Mouse (Mus musculus): ENCODE data around the gene Eri3. TPM values are rescaled to one million over a fixed set of nuclear protein-coding genes. Genes with fewer than 3 reads are reported as not detected.

The Eri3 gene
- polyA plus RNA-seq, 1 experiment: 97.2 TPM

GRCm38 (mm10) chr4:117686354-117686753, 136.2 kb downstream of the Eri3 start:
- H3K27me3 ChIP-seq (ENCODE audit: control insufficient read depth, insufficient read depth, insufficient read length): peaks cover 23% of the 10 kb centered on the region
- TF ChIP-seq USF1 (IDR thresholded peaks at IDR 0.05; ENCODE audit: low read depth) (no peak), CEBPB (IDR thresholded peaks at IDR 0.05; ENCODE audit: insufficient read depth, poor library complexity, severe bottlenecking) (no peak), POLR2A (IDR thresholded peaks at IDR 0.05; ENCODE audit: insufficient read length, low read depth) (no peak), POLR2AphosphoS2 (IDR thresholded peaks at IDR 0.05; ENCODE audit: insufficient read length, low read depth) (no peak), TCF3 (IDR thresholded peaks at IDR 0.05; ENCODE audit: insufficient read length, low read depth) (no peak), REST (IDR thresholded peaks at IDR 0.05; ENCODE audit: insufficient read depth, insufficient read length) (no peak)
- H3K4me3 ChIP-seq: no peak overlapping the region
- no peaks in the 10 kb centered on the region for H3K36me3 ChIP-seq (ENCODE audit: control insufficient read depth, insufficient read depth)
- H3K4me2 ChIP-seq (ENCODE audit: low read depth): no peak overlapping the region
- no peak overlapping the region for H3ac ChIP-seq (ENCODE audit: control insufficient read depth, insufficient read length)
- H3K79me2 ChIP-seq (ENCODE audit: control insufficient read depth, insufficient read depth): no peaks in the 10 kb centered on the region

- Histone ChIP-seq H3K36me3 (ENCODE audit: control insufficient read depth, insufficient read depth) (no peaks in the 10 kb centered on the region), H3K79me2 (ENCODE audit: control insufficient read depth, insufficient read depth) (no peaks in the 10 kb centered on the region), H3ac (ENCODE audit: control insufficient read depth, insufficient read length) (no peak overlapping the region), H3K4me2 (ENCODE audit: low read depth) (no peak overlapping the region), H3K27me3 (ENCODE audit: control insufficient read depth, insufficient read depth, insufficient read length) (peaks cover 28% of the 10 kb centered on the region), H3K4me3 (no peak overlapping the region)
- TF ChIP-seq MAX (IDR thresholded peaks at IDR 0.05; ENCODE audit: low read depth): no peak
- no peak for TF ChIP-seq CEBPB (IDR thresholded peaks at IDR 0.05; ENCODE audit: insufficient read depth, poor library complexity, severe bottlenecking)
- no peak for TF ChIP-seq E2F4 (IDR thresholded peaks at IDR 0.05; ENCODE audit: insufficient read depth)
- no peak for TF ChIP-seq MYOD1 (IDR thresholded peaks at IDR 0.05; ENCODE audit: control insufficient read depth in 1 of 3, insufficient read length in 2 of 3, low read depth in 2 of 3)
- no peak for TF ChIP-seq MYOG (IDR thresholded peaks at IDR 0.05; ENCODE audit: control insufficient read depth in 1 of 3, insufficient read depth in 1 of 3, insufficient read length in 2 of 3, low read depth in 2 of 3)
- TF ChIP-seq POLR2AphosphoS2 (IDR thresholded peaks at IDR 0.05; ENCODE audit: insufficient read length, low read depth): no peak
- no peak for TF ChIP-seq TCF3 (IDR thresholded peaks at IDR 0.05; ENCODE audit: insufficient read length, low read depth)
- no peak for TF ChIP-seq SRF (IDR thresholded peaks at IDR 0.05; ENCODE audit: control insufficient read depth, insufficient read length, low read depth)
- TF ChIP-seq REST (IDR thresholded peaks at IDR 0.05; ENCODE audit: insufficient read depth, insufficient read length): no peak
- no peak for TF ChIP-seq USF1 (IDR thresholded peaks at IDR 0.05; ENCODE audit: low read depth)
- no peak for TF ChIP-seq TCF12 (IDR thresholded peaks at IDR 0.05; ENCODE audit: insufficient read depth, poor library complexity, severe bottlenecking)
- no peak for TF ChIP-seq POLR2A (IDR thresholded peaks at IDR 0.05; ENCODE audit: insufficient read length, low read depth)
Measured at GRCm38 (mm10) chr4:117705361-117705760, 155.2 kb downstream of the Eri3 start.

GRCm38 (mm10) chr4:117708780-117709550, 158.8 kb downstream of the Eri3 start:
- H3K36me3 ChIP-seq (ENCODE audit: control insufficient read depth, insufficient read depth): no peaks in the 10 kb centered on the region
- H3ac ChIP-seq (ENCODE audit: control insufficient read depth, insufficient read length): no peak overlapping the region
- no peak overlapping the region for H3K4me2 ChIP-seq (ENCODE audit: low read depth)
- H3K79me2 ChIP-seq (ENCODE audit: control insufficient read depth, insufficient read depth): no peaks in the 10 kb centered on the region
- peaks cover 36% of the 10 kb centered on the region for H3K27me3 ChIP-seq (ENCODE audit: control insufficient read depth, insufficient read depth, insufficient read length)
- H3K4me3 ChIP-seq: no peak overlapping the region
- TF ChIP-seq POLR2A (IDR thresholded peaks at IDR 0.05; ENCODE audit: insufficient read length, low read depth) (no peak), CEBPB (IDR thresholded peaks at IDR 0.05; ENCODE audit: insufficient read depth, poor library complexity, severe bottlenecking) (no peak), MYOD1 (IDR thresholded peaks at IDR 0.05; ENCODE audit: control insufficient read depth in 1 of 3, insufficient read length in 2 of 3, low read depth in 2 of 3) (no peak), MAX (IDR thresholded peaks at IDR 0.05; ENCODE audit: low read depth) (no peak), TCF12 (IDR thresholded peaks at IDR 0.05; ENCODE audit: insufficient read depth, poor library complexity, severe bottlenecking) (no peak), MYOG (IDR thresholded peaks at IDR 0.05; ENCODE audit: control insufficient read depth in 1 of 3, insufficient read depth in 1 of 3, insufficient read length in 2 of 3, low read depth in 2 of 3) (no peak), SRF (IDR thresholded peaks at IDR 0.05; ENCODE audit: control insufficient read depth, insufficient read length, low read depth) (no peak), REST (IDR thresholded peaks at IDR 0.05; ENCODE audit: insufficient read depth, insufficient read length) (no peak), TCF3 (IDR thresholded peaks at IDR 0.05; ENCODE audit: insufficient read length, low read depth) (no peak), POLR2AphosphoS2 (IDR thresholded peaks at IDR 0.05; ENCODE audit: insufficient read length, low read depth) (no peak), USF1 (IDR thresholded peaks at IDR 0.05; ENCODE audit: low read depth) (no peak)

GRCm38 (mm10) chr4:117712314-117712713, 162.1 kb downstream of the Eri3 start:
- TF ChIP-seq CEBPB (IDR thresholded peaks at IDR 0.05; ENCODE audit: insufficient read depth, poor library complexity, severe bottlenecking) (no peak), MYOG (IDR thresholded peaks at IDR 0.05; ENCODE audit: control insufficient read depth in 1 of 3, insufficient read depth in 1 of 3, insufficient read length in 2 of 3, low read depth in 2 of 3) (no peak)
- H3K4me3 ChIP-seq: no peak overlapping the region
- no peak overlapping the region for H3ac ChIP-seq (ENCODE audit: control insufficient read depth, insufficient read length)
- peaks cover 39% of the 10 kb centered on the region for H3K27me3 ChIP-seq (ENCODE audit: control insufficient read depth, insufficient read depth, insufficient read length)
- H3K4me2 ChIP-seq (ENCODE audit: low read depth): no peak overlapping the region
- no peaks in the 10 kb centered on the region for H3K79me2 ChIP-seq (ENCODE audit: control insufficient read depth, insufficient read depth)
- H3K36me3 ChIP-seq (ENCODE audit: control insufficient read depth, insufficient read depth): no peaks in the 10 kb centered on the region

Data from myocyte (in vitro differentiated cells).